Mouse (Mus musculus) T-helper 17 cell (primary cell): ENCODE measurements around the gene Ager.

Experiments used
- in situ Hi-C, 2 experiments: fragments of 300-600 bp; cut with MboI, MseI; formaldehyde crosslinking; loops; 1 replicate in 1 of 2; 2 replicates in 1 of 2; pipeline ENCODE4 v1.15.1; 2025; ENCODE audit warnings: high pct_unique_total_duplicates in 2 of 2

Ager gene

DNA sequence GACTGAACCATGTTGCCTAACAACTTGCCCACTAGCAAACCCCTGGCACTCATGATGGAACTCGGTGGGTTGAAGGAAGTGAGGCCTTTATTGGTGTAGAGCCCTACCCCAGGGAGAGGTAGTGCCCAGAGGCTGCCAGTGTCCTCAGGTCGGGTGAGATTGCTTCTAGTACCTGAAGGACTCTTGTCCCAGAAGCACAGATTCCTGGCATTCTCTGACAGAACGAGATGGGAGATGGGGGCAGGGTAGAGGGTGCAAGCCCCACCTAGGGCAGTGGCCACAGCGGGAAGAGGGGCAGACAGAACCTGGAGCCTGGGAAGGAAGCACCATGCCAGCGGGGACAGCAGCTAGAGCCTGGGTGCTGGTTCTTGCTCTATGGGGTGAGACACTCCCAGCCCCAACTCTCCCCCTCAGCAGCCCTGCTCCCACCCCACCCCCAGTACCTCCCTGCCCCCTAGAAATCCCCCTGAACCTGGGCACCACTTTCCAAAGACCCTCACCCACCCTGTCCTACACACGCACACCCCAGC lies at the start of gene Ager:
TSS of gene Ager (plus strand) at position 297 of the 530 bp plus-strand sequence.
- in situ Hi-C loops: loop anchor here in 1 of 2 experiments (25.0 kb wide), 1 partner anchor 1665 kb away; the partner anchor contains the start of genes Rpp21 and Trim39

DNA sequence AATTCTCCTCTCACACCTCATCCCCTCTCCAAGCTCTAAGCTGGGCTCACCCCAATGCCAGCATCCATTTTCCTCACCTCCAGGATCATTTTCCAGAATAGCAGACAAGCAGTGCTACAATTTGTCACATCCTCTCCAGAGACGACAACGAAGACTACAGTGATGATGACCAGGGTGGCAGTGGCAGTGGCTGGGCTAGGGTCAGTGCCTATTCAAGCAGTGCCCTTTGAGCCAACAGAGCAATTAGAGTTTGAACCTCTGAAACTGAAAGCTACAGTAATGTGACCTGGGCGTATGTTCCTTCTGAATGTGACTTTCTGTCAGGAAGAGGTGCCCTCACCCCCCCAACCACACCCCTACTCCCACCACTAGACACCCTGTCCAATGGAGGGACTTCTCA lies 48.5 kb upstream of the Ager start:
- in situ Hi-C loops: no loop called here

DNA sequence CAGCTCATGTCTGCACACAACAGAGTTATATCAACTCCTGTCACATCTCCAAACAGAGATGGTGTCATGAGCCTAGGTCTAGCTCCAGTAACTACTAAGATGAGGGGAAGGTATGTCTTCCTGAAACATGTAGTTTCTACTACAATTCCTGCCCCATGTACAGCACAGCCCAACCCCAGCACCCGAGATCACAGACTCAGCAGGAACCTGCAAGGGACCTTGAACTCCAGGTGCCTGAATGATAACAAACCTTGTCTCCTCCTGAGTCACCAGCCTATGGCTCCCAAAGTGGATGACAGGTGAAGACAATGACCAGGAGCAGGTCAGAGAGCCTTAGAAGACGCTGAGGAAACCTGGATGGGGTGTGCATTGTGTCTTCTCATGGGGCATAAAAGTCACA lies 47.8 kb upstream of the Ager start:
- in situ Hi-C loops: loop anchor here in 1 of 2 experiments (5.0 kb wide), 2 partner anchors 48 to 103 kb away; no protein-coding TSS in a partner anchor

DNA sequence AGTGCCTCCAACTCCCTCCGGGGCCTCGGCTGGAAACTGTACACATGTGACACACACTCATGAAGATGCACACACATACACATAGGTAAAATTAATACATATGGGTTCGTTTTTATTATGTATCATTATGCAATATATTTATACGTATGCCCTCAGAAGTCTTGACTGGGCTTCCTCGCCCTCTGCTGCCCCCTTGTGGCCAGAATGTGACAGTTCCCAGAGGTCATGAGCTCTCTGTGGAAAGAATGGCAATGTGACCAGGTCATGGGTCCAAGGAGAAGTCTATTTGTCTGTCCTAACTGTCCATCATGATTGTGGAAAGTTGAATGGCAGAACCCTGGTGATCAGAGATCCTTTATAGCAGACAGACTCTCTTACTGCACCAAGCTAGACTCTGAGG lies 42.2 kb upstream of the Ager start:
- in situ Hi-C loops: no loop called here

GRCm38 (mm10) chr17:34556406-34556805 lies 41.3 kb upstream of the Ager start:
- in situ Hi-C loops: no loop called here

DNA sequence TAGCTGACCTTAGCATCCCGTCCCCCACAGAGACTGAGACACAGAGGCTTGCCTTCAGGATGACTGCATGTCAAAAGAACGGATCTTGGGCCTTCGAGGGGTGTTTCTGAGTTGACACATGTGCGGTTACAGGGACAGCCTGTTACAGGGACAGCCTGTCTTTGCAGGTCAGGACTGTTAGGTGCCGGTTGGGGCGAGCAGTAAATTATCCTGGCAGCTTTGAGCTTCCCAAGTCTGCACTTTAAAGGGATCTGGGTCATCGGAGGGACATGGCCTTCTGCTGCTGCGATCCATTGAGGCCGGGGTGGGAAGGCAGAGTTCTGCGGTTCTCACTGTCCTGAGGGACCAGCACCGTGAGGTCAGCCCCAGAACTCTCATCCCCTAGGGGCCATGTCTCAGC lies 40.3 kb upstream of the Ager start:
- in situ Hi-C loops: no loop called here

DNA sequence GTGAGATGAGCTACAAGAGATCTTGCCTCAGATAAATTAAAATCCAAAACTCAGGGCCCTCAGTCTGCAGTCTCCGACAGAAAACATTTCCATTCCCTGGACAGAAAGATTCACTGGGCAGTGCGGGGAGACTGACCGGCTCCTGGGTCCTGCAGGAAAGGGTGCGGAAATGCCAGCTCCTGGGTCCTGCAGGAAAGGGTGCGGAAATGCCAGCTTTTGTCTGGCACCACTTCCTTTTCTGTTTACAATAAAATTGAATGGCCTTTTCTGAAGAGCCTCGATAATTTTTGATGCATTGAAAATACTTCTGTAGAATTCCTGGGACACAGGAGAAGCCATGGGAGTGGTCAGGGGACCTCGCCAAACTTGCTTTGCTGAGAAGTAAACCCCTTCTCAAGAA lies 38.5 kb upstream of the Ager start:
- in situ Hi-C loops: no loop called here

DNA sequence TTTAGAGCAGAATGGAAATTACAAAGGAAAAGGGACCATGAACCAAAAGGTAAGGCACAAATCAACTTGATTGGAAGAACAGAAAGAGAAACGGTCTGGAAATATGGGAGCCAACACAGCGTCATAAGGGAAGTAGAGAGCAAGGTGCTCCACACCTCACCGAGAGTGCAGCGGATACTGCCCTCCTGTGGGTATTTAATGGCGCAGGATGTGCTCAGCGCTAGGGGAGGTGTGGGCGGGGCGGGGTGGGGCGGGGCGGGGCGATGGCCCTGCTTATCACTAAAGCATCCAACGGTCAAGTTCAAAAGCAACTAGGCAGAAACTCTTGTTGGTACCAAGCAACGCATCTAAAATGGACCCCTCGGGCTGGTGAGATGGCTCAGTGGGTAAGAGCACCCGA lies 37.8 kb upstream of the Ager start:
- in situ Hi-C loops: loop anchor here in 1 of 2 experiments (10.0 kb wide), 2 partner anchors 155 to 415 kb away; partner anchors contain the start of gene H2-DMb2

- in situ Hi-C loops: loop anchor here in 1 of 2 experiments (10.0 kb wide), 2 partner anchors 154 to 416 kb away; partner anchors contain the start of gene H2-DMb2
Observed at GRCm38 (mm10) chr17:34560438-34560837, 37.2 kb upstream of the Ager start.

GRCm38 (mm10) chr17:34561200-34561599 lies 36.5 kb upstream of the Ager start:
- in situ Hi-C loops: loop anchor here in 1 of 2 experiments (10.0 kb wide), 2 partner anchors 154 to 416 kb away; partner anchors contain the start of gene H2-DMb2

- in situ Hi-C loops: loop anchor here in 1 of 2 experiments (10.0 kb wide), 2 partner anchors 152 to 418 kb away; partner anchors contain the start of gene H2-DMb2
Observed at GRCm38 (mm10) chr17:34562595-34562994, 35.1 kb upstream of the Ager start.

DNA sequence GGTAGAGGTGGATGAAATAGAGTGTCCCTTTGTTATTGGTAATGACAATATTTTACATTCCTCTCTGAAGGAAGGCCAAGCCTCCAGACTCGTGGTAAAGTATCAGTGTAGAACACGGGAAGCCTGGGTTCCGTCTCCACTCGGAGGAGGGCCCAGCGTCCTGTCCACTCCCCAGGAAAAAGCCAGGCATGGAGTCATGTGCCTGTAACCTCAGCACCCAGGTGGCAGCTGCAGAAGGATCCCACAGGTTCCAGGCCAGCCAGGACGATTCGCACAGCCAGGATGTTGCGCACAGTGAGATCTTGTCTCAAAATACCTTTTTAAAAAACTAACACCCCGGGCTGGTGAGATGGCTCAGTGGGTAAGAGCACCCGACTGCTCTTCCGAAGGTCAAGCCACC lies 34.3 kb upstream of the Ager start:
- in situ Hi-C loops: loop anchor here in 1 of 2 experiments (10.0 kb wide), 2 partner anchors 151 to 419 kb away; partner anchors contain the start of gene H2-DMb2

DNA sequence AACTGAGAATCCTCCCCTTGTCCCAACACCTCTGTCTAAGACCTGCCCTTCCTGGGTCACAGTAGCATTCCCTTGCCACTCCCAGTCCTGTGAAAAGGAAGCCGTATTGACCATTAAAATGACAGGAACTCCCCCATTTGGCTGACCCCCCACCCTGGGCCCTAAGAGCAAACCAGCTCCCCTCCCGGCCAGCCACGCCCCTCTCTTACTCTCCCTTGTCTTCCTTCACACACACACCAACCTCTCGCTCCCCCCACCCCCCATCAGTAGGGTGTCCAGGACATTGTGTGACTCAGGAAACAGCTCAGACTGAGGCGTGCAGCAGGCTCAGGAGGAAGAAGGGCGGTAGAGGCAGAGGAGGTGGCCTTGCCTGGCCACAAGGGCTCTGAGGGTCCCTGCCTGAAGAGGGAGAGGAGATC lies 33.6 kb upstream of the Ager start, which contains the start of gene Notch4:
TSS of gene Notch4 (plus strand) at position 266 of the 419 bp plus-strand sequence.
- in situ Hi-C loops: loop anchor here in 1 of 2 experiments (10.0 kb wide), 2 partner anchors 151 to 419 kb away; partner anchors contain the start of gene H2-DMb2

GRCm38 (mm10) chr17:34564796-34565195 lies 32.9 kb upstream of the Ager start:
- in situ Hi-C loops: loop anchor here in 1 of 2 experiments (10.0 kb wide), 2 partner anchors 150 to 420 kb away; partner anchors contain the start of gene H2-DMb2

- in situ Hi-C loops: loop anchor here in 1 of 2 experiments (10.0 kb wide), 2 partner anchors 147 to 423 kb away; partner anchors contain the start of gene H2-DMb2
Observed at GRCm38 (mm10) chr17:34567311-34567710, 30.4 kb upstream of the Ager start.

DNA sequence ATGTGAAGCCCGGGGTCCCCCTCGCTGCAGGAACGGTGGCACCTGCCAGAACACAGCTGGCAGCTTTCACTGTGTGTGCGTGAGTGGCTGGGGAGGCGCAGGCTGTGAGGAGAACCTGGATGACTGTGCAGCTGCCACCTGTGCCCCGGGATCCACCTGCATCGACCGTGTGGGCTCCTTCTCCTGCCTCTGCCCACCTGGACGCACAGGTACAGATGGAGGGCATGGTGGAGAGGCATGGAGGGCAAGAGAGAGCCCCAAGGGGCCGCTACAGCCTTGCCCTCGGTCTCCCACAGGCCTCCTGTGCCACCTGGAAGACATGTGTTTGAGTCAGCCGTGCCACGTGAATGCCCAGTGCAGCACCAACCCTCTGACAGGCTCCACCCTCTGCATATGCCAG lies 29.2 kb upstream of the Ager start:
- in situ Hi-C loops: loop anchor here in 1 of 2 experiments (10.0 kb wide), 2 partner anchors 146 to 424 kb away; partner anchors contain the start of gene H2-DMb2

DNA sequence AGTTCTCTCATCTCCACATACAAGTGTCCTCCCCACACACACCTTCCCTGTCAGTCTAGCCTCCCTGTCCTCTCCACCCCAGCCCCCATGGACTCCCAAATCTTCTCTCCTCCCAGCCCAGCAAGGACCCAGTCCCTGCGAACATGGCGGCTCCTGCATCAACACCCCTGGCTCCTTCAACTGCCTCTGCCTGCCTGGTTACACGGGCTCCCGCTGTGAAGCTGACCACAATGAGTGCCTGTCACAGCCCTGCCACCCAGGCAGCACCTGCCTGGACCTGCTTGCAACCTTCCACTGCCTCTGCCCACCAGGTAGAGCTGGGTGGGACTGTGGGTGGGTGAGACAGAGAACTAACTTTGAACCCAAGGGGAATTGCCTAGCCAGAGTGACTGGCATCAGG lies 27.7 kb upstream of the Ager start:
- in situ Hi-C loops: loop anchor here in 1 of 2 experiments (10.0 kb wide), 2 partner anchors 145 to 425 kb away; partner anchors contain the start of gene H2-DMb2

DNA sequence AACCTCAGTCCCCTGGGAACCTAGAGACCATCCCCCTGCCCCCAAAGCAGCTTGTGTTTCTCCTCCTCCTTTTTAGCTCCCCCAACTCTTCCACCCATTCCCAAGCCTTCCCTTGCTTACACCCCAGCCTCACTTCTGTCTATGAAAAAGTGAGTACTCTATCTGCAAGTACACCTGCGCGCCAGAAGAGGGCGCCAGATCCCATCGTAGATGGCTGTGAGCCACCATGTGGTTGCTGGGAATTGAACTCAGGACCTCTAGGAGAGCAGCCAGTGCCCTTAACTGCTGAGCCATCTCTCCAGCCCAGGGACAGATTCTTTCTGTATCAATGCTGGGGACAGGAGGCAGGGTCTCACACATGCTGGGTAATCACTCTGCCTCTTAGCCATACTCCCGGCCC lies 25.8 kb upstream of the Ager start:
- in situ Hi-C loops: no loop called here

DNA sequence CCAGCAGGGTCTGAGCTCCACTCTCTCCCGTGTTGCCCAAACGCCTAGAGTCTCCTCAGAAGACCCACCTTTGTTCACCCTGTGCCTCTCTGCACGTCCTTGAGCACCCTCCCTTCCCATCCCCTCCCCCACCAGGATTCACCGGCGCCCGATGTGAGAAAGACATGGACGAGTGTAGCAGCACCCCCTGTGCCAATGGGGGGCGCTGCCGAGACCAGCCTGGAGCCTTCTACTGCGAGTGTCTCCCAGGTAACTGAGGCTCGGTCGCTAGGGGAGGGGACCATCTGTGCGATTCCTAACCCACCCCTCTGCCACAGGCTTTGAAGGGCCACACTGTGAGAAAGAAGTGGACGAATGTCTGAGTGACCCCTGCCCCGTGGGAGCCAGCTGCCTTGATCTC lies 25.3 kb upstream of the Ager start:
- in situ Hi-C loops: no loop called here

GRCm38 (mm10) chr17:34576577-34576976 lies 21.1 kb upstream of the Ager start:
- in situ Hi-C loops: loop anchor here in 1 of 2 experiments (25.0 kb wide), 1 partner anchor 1686 kb away; the partner anchor contains the start of genes Rpp21 and Trim39

GRCm38 (mm10) chr17:34578070-34578469 lies 19.6 kb upstream of the Ager start:
- in situ Hi-C loops: loop anchor here in 1 of 2 experiments (25.0 kb wide), 1 partner anchor 1684 kb away; the partner anchor contains the start of genes Rpp21 and Trim39

DNA sequence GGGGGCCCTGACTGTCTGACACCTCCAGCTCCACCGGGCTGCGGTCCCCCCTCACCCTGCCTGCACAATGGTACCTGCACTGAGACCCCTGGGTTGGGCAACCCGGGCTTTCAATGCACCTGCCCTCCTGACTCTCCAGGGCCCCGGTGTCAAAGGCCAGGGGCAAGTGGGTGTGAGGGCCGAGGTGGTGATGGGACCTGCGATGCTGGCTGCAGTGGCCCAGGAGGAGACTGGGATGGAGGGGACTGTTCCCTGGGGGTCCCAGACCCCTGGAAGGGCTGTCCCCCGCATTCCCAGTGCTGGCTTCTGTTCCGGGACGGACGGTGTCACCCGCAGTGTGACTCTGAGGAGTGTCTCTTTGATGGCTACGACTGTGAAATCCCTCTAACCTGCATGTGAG lies 15.1 kb upstream of the Ager start:
- in situ Hi-C loops: loop anchor here in 1 of 2 experiments (25.0 kb wide), 1 partner anchor 1680 kb away; the partner anchor contains the start of genes Rpp21 and Trim39
